Mouse (Mus musculus): ENCODE results near the gene Cpsf4. TPM values are rescaled to one million over a fixed set of nuclear protein-coding genes. Genes with fewer than 3 reads are reported as not detected.

Gene Cpsf4
- polyA plus RNA-seq, 1 experiment from 2014 or later = 49.7 TPM

GRCm38 (mm10) chr5:145138836-145139235 lies 28.2 kb upstream of the Cpsf4 start:
- peaks cover 43% of the 10 kb centered on the region for H3K36me3 ChIP-seq
- H3K4me1 ChIP-seq (replicated peaks) = peaks cover 30% of the 10 kb centered on the region
- H3K9me3 ChIP-seq = no peaks in the 10 kb centered on the region
- H3K9ac ChIP-seq = peak overlapping the region; percentile 80
- no peaks in the 10 kb centered on the region for H3K27me3 ChIP-seq
- H3K4me2 ChIP-seq = peak overlapping the region; percentile 92
- H3K27ac ChIP-seq (replicated peaks) = peak overlapping the region; percentile 96; the same call in 1 of the 2 replicates
- no peak for ATAC-seq (ENCODE audit: low FRiP score, low read depth)
- H3K4me3 ChIP-seq = peak overlapping the region; percentile 79
- WGBS = 16% methylated on average over 6 of the region's 6 CpGs

DNA sequence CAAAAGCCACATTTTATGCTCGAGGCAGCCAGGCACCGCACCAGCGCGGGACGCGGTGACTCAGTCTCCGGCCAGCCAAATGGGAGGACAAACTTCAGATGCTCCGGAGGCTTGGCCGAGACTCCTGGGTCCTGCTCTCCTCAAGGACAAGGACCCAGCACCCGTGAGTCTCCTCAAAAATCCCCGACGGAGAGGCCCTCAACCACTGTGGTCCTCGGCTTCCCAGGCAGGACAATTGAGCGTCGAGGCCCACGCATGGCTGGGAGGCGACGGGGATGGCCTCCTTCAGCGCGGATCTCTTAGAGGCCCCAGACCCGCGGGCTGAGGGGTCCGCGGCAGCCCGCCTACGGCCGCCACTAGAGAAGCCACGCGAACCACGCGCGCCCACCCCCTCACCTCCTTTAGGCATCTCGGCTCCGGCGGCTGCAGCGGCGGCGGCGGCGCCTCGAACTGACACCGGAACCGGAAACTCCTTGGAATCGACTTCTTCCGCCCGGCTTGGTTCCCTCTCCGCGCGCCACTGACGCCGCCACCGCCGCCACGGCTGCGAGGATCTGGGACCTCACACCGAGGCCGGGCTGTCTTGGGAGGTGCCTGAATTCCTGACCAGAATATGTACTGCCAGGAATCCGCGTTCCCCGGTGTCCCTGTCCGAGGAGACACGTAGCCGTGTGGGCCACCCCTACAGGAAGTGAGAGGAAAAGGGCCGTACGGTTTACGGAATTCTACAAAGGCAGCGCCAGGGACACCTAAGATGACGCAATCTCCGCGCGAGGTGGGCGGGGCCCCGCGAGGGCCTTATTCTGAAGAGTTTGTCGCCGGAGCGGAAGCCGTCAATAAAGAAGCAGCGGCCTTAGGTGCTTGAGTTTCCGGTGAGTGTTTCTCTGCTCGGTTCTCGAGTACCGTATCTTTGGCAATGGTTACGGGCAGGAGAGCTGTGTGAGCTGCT lies 27.2 kb upstream of the Cpsf4 start, which contains the start of the genes Pdap1 and Bud31:
Pdap1 (minus strand) TSS at position 668 of the 949 bp plus-strand sequence.
Bud31 (plus strand) TSS at position 792 of the 949 bp plus-strand sequence.
- WGBS = under 1% methylated on average over 84 of the region's 84 CpGs
- peak within 1 kb of the TSS; percentile 96 for H3K27ac ChIP-seq (replicated peaks)
- H3K4me3 ChIP-seq = peak within 1 kb of the TSS; percentile 79
- peak within 1 kb of the TSS; percentile 92 for H3K4me2 ChIP-seq
- peak within 1 kb of the TSS; percentile 80 for H3K9ac ChIP-seq
- peak; percentile 93 for ATAC-seq (ENCODE audit: low FRiP score, low read depth)
- H3K4me1 ChIP-seq (replicated peaks) = peaks cover 30% of the 10 kb centered on the region
- H3K36me3 ChIP-seq = peaks cover 42% of the 10 kb centered on the region
- no peaks in the 10 kb centered on the region for H3K27me3 ChIP-seq
- no peaks in the 10 kb centered on the region for H3K9me3 ChIP-seq

- no peak for ATAC-seq (ENCODE audit: low FRiP score, low read depth)
- Histone ChIP-seq H3K4me3 (peak overlapping the region; percentile 79), H3K27ac (replicated peaks) (peak overlapping the region; percentile 96), H3K4me1 (replicated peaks) (peaks cover 30% of the 10 kb centered on the region), H3K9ac (peak overlapping the region; percentile 80), H3K4me2 (peak overlapping the region; percentile 92), H3K27me3 (no peaks in the 10 kb centered on the region), H3K36me3 (peaks cover 43% of the 10 kb centered on the region), H3K9me3 (no peaks in the 10 kb centered on the region)
- WGBS = 1% methylated on average over 18 of the region's 18 CpGs
Observed at GRCm38 (mm10) chr5:145140611-145141010, 26.4 kb upstream of the Cpsf4 start.

- 91% methylated on average over 5 of the region's 5 CpGs for WGBS
- H3K9me3 ChIP-seq = no peaks in the 10 kb centered on the region
- H3K4me1 ChIP-seq (replicated peaks) = no peaks in the 10 kb centered on the region
- H3K9ac ChIP-seq = no peak overlapping the region
- no peak for ATAC-seq (ENCODE audit: low FRiP score, low read depth)
- H3K4me2 ChIP-seq = no peak overlapping the region
- peaks cover 93% of the 10 kb centered on the region for H3K36me3 ChIP-seq
- no peak overlapping the region for H3K27ac ChIP-seq (replicated peaks)
- H3K27me3 ChIP-seq = no peaks in the 10 kb centered on the region
- H3K4me3 ChIP-seq = no peak overlapping the region
Observed at GRCm38 (mm10) chr5:145147748-145148147, 19.3 kb upstream of the Cpsf4 start.

DNA sequence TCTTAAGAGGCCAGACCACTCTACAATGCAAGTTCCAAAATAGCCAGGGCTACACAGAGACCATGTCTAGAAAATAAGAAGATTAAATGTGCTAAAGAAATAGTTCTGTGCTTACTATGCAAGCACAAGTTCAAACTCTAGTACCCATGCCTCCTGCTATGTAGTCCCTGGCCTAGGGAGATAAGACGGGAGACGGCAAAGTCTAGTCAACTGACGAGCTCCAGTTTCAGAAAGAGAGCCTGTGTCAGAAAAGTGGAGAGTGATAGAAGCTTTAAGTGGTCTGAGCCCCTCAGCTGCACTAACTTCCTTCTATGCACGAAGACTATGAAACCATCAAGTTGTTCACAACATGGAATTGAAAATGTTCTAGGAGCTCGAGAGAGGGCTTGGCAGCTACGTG lies 17.7 kb upstream of the Cpsf4 start:
- Histone ChIP-seq H3K9me3 (no peaks in the 10 kb centered on the region), H3K4me2 (no peak overlapping the region), H3K27me3 (no peaks in the 10 kb centered on the region), H3K4me3 (no peak overlapping the region), H3K36me3 (peaks cover 93% of the 10 kb centered on the region), H3K27ac (replicated peaks) (no peak overlapping the region), H3K4me1 (replicated peaks) (no peaks in the 10 kb centered on the region), H3K9ac (no peak overlapping the region)
- WGBS = 94% methylated on average over 6 of the region's 6 CpGs
- ATAC-seq (ENCODE audit: low FRiP score, low read depth) = no peak

DNA sequence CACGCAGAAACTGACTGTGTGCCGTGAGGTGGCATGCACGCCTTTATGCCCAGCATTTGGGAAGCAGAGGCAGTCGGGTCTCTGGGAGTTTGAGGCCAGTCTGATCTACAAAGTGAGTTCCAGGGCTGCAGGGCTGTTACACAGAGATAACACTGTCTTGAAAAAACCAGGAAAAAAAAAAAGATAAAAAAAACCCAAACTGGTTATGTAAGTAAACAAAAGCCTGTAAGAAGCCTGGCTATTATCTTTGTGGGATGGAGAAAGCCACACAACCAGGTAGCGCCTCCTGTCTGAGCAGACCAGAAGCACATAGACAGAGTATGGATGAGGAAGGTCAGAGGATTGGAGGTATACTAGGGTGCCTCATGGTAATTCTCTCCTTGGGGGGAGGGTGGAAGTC lies 14.3 kb upstream of the Cpsf4 start:
- Histone ChIP-seq H3K9ac (no peak overlapping the region), H3K27me3 (no peaks in the 10 kb centered on the region), H3K4me2 (no peak overlapping the region), H3K4me1 (replicated peaks) (no peaks in the 10 kb centered on the region), H3K4me3 (no peak overlapping the region), H3K27ac (replicated peaks) (no peak overlapping the region), H3K9me3 (no peaks in the 10 kb centered on the region), H3K36me3 (peaks cover 87% of the 10 kb centered on the region)
- ATAC-seq (ENCODE audit: low FRiP score, low read depth) = no peak
- 92% methylated on average over 5 of the region's 5 CpGs for WGBS

DNA sequence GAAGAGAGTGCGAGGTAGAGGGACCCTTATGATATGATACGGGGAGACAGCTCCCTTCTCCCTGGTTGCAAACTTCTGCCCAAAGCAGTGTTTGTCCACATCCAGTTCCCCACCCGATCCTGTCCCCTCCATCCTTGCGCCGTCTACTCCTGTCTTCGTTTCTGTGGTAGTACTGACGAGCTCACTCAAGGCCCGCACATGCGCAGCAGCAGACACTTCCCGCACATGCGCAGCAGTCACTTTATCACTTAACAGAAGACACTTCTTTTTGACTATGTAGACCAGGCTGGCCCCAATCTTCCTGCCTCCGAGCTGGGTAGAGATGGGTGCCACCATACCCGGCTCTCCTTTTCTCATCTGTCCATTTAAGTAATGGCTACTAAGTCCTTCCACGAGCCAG lies 5.7 kb upstream of the Cpsf4 start:
- H3K9me3 ChIP-seq = no peaks in the 10 kb centered on the region
- H3K4me1 ChIP-seq (replicated peaks) = peaks cover 8% of the 10 kb centered on the region
- H3K4me3 ChIP-seq = no peak overlapping the region
- H3K9ac ChIP-seq = no peak overlapping the region
- H3K27ac ChIP-seq (replicated peaks) = no peak overlapping the region
- 96% methylated on average over 14 of the region's 14 CpGs for WGBS
- ATAC-seq (ENCODE audit: low FRiP score, low read depth) = no peak
- H3K4me2 ChIP-seq = no peak overlapping the region
- H3K36me3 ChIP-seq = peaks cover 55% of the 10 kb centered on the region
- no peaks in the 10 kb centered on the region for H3K27me3 ChIP-seq

- peaks cover 27% of the 10 kb centered on the region for H3K36me3 ChIP-seq
- 72% methylated on average over 3 of the region's 3 CpGs for WGBS
Observed at GRCm38 (mm10) chr5:145164710-145165109, 2.3 kb upstream of the Cpsf4 start.

DNA sequence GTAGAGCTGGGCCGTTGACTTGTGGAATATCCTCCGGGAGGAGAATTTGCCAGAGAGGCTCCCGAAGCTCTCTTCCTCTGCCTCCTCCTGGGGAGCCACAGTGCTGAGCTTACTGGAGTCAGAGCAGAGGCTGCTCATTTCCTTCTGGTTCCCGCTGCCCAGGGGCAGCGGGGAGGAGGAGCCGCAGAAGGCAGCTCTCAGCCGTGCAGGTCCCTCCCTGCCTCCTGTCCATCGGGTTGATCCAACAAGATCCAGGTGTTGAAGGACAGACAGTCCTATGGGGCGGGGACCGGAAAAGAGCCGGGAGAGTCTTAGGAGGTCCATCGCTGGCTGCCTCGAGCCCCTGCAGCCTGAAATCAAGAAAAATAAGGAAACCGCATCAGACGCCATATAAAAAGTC lies 1.8 kb upstream of the Cpsf4 start:
- Histone ChIP-seq H3K4me2 (no peak overlapping the region), H3K4me3 (no peak overlapping the region), H3K27ac (replicated peaks) (no peak overlapping the region), H3K9me3 (no peaks in the 10 kb centered on the region), H3K4me1 (replicated peaks) (peaks cover 25% of the 10 kb centered on the region), H3K36me3 (peaks cover 25% of the 10 kb centered on the region), H3K9ac (no peak overlapping the region), H3K27me3 (no peaks in the 10 kb centered on the region)
- ATAC-seq (ENCODE audit: low FRiP score, low read depth) = no peak
- WGBS = 89% methylated on average over 15 of the region's 15 CpGs

More at GRCm38 (mm10) chr5:145164710-145165109, 2.3 kb upstream of the Cpsf4 start:
- Histone ChIP-seq H3K4me2 (no peak overlapping the region), H3K9ac (no peak overlapping the region), H3K4me1 (replicated peaks) (peaks cover 25% of the 10 kb centered on the region), H3K27ac (replicated peaks) (no peak overlapping the region), H3K27me3 (no peaks in the 10 kb centered on the region), H3K4me3 (no peak overlapping the region), H3K9me3 (no peaks in the 10 kb centered on the region)
- no peak for ATAC-seq (ENCODE audit: low FRiP score, low read depth)

- H3K36me3 ChIP-seq = peaks cover 25% of the 10 kb centered on the region
- H3K4me2 ChIP-seq = peak overlapping the region; percentile 94
- WGBS = 0% methylated on average over 26 of the region's 28 CpGs
- H3K9ac ChIP-seq = peak overlapping the region; percentile 96
- no peaks in the 10 kb centered on the region for H3K27me3 ChIP-seq
- H3K4me1 ChIP-seq (replicated peaks) = peaks cover 25% of the 10 kb centered on the region
- peak overlapping the region; percentile 92 for H3K4me3 ChIP-seq
- peak; percentile 76 for ATAC-seq (ENCODE audit: low FRiP score, low read depth)
- peak overlapping the region; percentile 82 for H3K27ac ChIP-seq (replicated peaks)
- H3K9me3 ChIP-seq = no peaks in the 10 kb centered on the region
Observed at GRCm38 (mm10) chr5:145167306-145167661, 271 bp downstream of the Cpsf4 start.

- Histone ChIP-seq H3K9me3 (no peaks in the 10 kb centered on the region), H3K27me3 (no peaks in the 10 kb centered on the region), H3K4me3 (no peak overlapping the region), H3K27ac (replicated peaks) (no peak overlapping the region), H3K9ac (no peak overlapping the region), H3K4me2 (no peak overlapping the region), H3K4me1 (replicated peaks) (no peaks in the 10 kb centered on the region), H3K36me3 (peaks cover 91% of the 10 kb centered on the region)
- no peak for ATAC-seq (ENCODE audit: low FRiP score, low read depth)
- 89% methylated on average over 18 of the region's 18 CpGs for WGBS
Observed at GRCm38 (mm10) chr5:145178461-145178980, 11.5 kb downstream of the Cpsf4 start.

DNA sequence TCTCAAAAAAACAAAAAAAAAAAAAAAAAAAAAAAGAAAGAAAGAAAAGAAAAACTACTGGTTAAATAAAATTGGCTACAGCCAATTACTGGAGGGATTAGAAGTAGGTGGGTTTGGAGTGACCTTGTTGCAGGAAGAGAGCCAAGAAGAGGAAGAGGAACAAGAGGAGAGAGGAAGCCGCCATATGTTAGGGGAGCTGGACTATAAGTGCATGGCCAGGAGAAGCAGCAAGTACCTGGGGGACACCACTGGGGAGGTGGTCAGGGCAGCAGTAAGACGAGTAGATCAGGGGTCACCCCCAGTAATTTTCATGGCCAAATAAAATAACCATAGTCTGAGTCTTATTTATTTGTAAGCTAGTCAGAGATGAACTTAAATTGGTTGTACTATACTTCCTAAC lies 18.2 kb downstream of the Cpsf4 start:
- Histone ChIP-seq H3K27ac (replicated peaks) (no peak overlapping the region), H3K27me3 (no peaks in the 10 kb centered on the region), H3K4me1 (replicated peaks) (peaks cover 16% of the 10 kb centered on the region), H3K4me3 (no peak overlapping the region), H3K4me2 (no peak overlapping the region), H3K9ac (no peak overlapping the region), H3K36me3 (peaks cover 67% of the 10 kb centered on the region), H3K9me3 (no peaks in the 10 kb centered on the region)
- ATAC-seq (ENCODE audit: low FRiP score, low read depth) = no peak
- 87% methylated on average over 2 of the region's 2 CpGs for WGBS
